Comparison of ENCODE assay signal across 26 mouse cellular contexts in the genomic region with DNA sequence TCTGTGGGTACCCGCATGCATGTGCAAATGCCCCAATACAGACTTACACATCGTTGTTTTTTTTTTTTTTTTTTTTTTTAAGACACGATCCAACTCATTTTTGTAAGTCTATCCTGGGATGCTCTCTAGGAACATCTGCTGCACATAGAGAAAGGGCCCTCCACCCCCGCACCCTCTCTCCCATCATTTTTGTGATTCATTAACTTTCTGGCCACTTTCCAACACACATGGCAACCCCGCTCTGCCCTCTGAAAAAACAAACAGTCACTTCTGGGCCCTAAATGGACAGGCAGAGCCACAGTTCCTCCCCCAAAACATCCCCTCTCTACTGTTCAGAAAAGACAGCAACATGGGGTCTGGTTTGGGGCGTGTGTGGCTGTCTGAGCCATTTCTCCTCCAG. TPM values are rescaled to one million over a fixed set of nuclear protein-coding genes. Genes with fewer than 3 reads are reported as not detected.
DNase-seq lines count a peak whose midpoint lies in the region; ATAC-seq and TF ChIP-seq lines count a peak whose summit lies in the region.
"Had no signal": no experiment of that assay in that cellular context is flagged by ENCODE, and none has a peak within 500 bp of the region (broad histone marks: within the 10 kb centered on the region; RNA-seq: fewer than 3 reads in every experiment).

No protein-coding gene starts in this region.

- no peak overlapping the region for H3K4me3 ChIP-seq in hindbrain, postnatal 0 days (ENCODE audit: low read length)
- H3K4me3 ChIP-seq in hindbrain, embryonic 11.5 days (ENCODE audit: low read depth, low read length) = no peak overlapping the region
- no peak overlapping the region for H3K4me3 ChIP-seq in layer of hippocampus, adult 2 months
- H3K4me3 ChIP-seq in liver, embryonic 15.5 days (replicated peaks) = no peak overlapping the region
- H3K4me3 ChIP-seq in heart, embryonic 11.5 days (ENCODE audit: low read depth, low read length) = no peak overlapping the region
- H3K4me3 ChIP-seq: embryonic facial prominence, embryonic 13.5 days; heart, adult 2 months; heart, embryonic 15.5 days; limb, embryonic 12.5 days had no signal

- H3K27me3 ChIP-seq in hindbrain, postnatal 0 days (ENCODE audit: insufficient read depth, low read length) = no peaks in the 10 kb centered on the region
- H3K27me3 ChIP-seq in hindbrain, embryonic 11.5 days (ENCODE audit: control insufficient read depth, insufficient read depth, low read length) = no peaks in the 10 kb centered on the region
- no peaks in the 10 kb centered on the region for H3K27me3 ChIP-seq in liver, embryonic 15.5 days
- peaks cover 3% of the 10 kb centered on the region; the same call in 1 of the 2 replicates for H3K27me3 ChIP-seq in heart, embryonic 11.5 days (ENCODE audit: control insufficient read depth, insufficient read depth, low read length)
- H3K27me3 ChIP-seq: embryonic facial prominence, embryonic 13.5 days; limb, embryonic 12.5 days had no signal

- no peak overlapping the region for H3K4me2 ChIP-seq in hindbrain, postnatal 0 days (ENCODE audit: low read depth, low read length)
- no peak overlapping the region for H3K4me2 ChIP-seq in hindbrain, embryonic 11.5 days (replicated peaks; ENCODE audit: low read depth, low read length)
- H3K4me2 ChIP-seq in liver, embryonic 15.5 days = no peak overlapping the region
- no peak overlapping the region for H3K4me2 ChIP-seq in heart, embryonic 11.5 days
- H3K4me2 ChIP-seq: embryonic facial prominence, embryonic 13.5 days; heart, embryonic 15.5 days; limb, embryonic 12.5 days; lung, embryonic 14.5 days had no signal

- no peak overlapping the region for H3K9ac ChIP-seq in hindbrain, postnatal 0 days (replicated peaks; ENCODE audit: low read length)
- H3K9ac ChIP-seq in hindbrain, embryonic 11.5 days (ENCODE audit: low read depth, low read length) = no peak overlapping the region
- no peak overlapping the region for H3K9ac ChIP-seq in liver, embryonic 15.5 days
- H3K9ac ChIP-seq in heart, embryonic 11.5 days (ENCODE audit: low read depth, low read length) = no peak overlapping the region
- H3K9ac ChIP-seq: embryonic facial prominence, embryonic 13.5 days; heart, embryonic 15.5 days; limb, embryonic 12.5 days; lung, embryonic 14.5 days had no signal

- WGBS in hindbrain, postnatal 0 days = 43% methylated on average over 6 of the region's 6 CpGs
- 72% methylated on average over 6 of the region's 6 CpGs for WGBS in hindbrain, embryonic 11.5 days
- 60% methylated on average over 6 of the region's 6 CpGs for WGBS in liver, embryonic 15.5 days (ENCODE audit: insufficient replicate concordance)
- WGBS in heart, embryonic 11.5 days (ENCODE audit: insufficient replicate concordance) = 69% methylated on average over 6 of the region's 6 CpGs

- no peak overlapping the region for H3K27ac ChIP-seq in hindbrain, postnatal 0 days
- no peak overlapping the region for H3K27ac ChIP-seq in hindbrain, embryonic 11.5 days (ENCODE audit: low read depth, low read length)
- no peak overlapping the region for H3K27ac ChIP-seq in layer of hippocampus, adult 2 months
- no peak overlapping the region for H3K27ac ChIP-seq in liver, embryonic 15.5 days (replicated peaks)
- H3K27ac ChIP-seq in heart, embryonic 11.5 days (ENCODE audit: low read depth, low read length) = no peak overlapping the region
- H3K27ac ChIP-seq: embryonic facial prominence, embryonic 13.5 days; heart, adult 2 months; heart, embryonic 15.5 days; limb, embryonic 12.5 days had no signal

- H3K36me3 ChIP-seq in hindbrain, postnatal 0 days (ENCODE audit: insufficient read depth, low read length) = no peaks in the 10 kb centered on the region
- H3K36me3 ChIP-seq in hindbrain, embryonic 11.5 days (ENCODE audit: control insufficient read depth, insufficient read depth, low read length) = no peaks in the 10 kb centered on the region
- H3K36me3 ChIP-seq in liver, embryonic 15.5 days (replicated peaks) = no peaks in the 10 kb centered on the region
- no peaks in the 10 kb centered on the region for H3K36me3 ChIP-seq in heart, embryonic 11.5 days (ENCODE audit: control insufficient read depth, insufficient read depth, low read length)
- H3K36me3 ChIP-seq: embryonic facial prominence, embryonic 13.5 days; heart, embryonic 15.5 days; limb, embryonic 12.5 days had no signal

- ATAC-seq in hindbrain, postnatal 0 days = no peak
- ATAC-seq in hindbrain, embryonic 11.5 days (ENCODE audit: low FRiP score) = no peak
- peak; percentile 54 for ATAC-seq in liver, embryonic 15.5 days (ENCODE audit: insufficient read depth)
- ATAC-seq in heart, embryonic 11.5 days (replicated peaks; ENCODE audit: insufficient number of reproducible peaks, low FRiP score, low TSS enrichment) = no peak
- ATAC-seq: forebrain, embryonic 14.5 days had no signal

- H3K4me1 ChIP-seq in hindbrain, postnatal 0 days (ENCODE audit: insufficient read depth, low read length) = no peaks in the 10 kb centered on the region
- no peaks in the 10 kb centered on the region for H3K4me1 ChIP-seq in hindbrain, embryonic 11.5 days (replicated peaks; ENCODE audit: control insufficient read depth, insufficient read depth, low read length)
- H3K4me1 ChIP-seq in liver, embryonic 15.5 days (replicated peaks) = peaks cover 11% of the 10 kb centered on the region; the same call in 1 of the 2 replicates
- peaks cover 13% of the 10 kb centered on the region for H3K4me1 ChIP-seq in heart, embryonic 11.5 days (ENCODE audit: control insufficient read depth, insufficient read depth, low read length)

- TF ChIP-seq CTCF in hindbrain, postnatal 0 days (IDR thresholded peaks at IDR 0.05; ENCODE audit: low read depth) = no peak
- TF ChIP-seq CTCF in layer of hippocampus, adult 2 months (conservative IDR thresholded peaks at IDR 0.05) = no peak

- DNase-seq in hindbrain, postnatal 0 days (ENCODE audit: low spot score) = peak; percentile 28
- no peak for DNase-seq in hindbrain, embryonic 11.5 days (ENCODE audit: low spot score)
- peak; percentile 25 to 27 for DNase-seq in layer of hippocampus, adult 2 months (ENCODE audit: low spot score in 2 of 2)
- DNase-seq in layer of hippocampus, adult 8-10 months (ENCODE audit: low spot score in 2 of 2) = no peak
- peak; percentile 15 for DNase-seq in NIH3T3 (ENCODE audit: low read depth)
- DNase-seq in yolk sac, embryonic 10.5 days (ENCODE audit: low spot score) = no peak
- DNase-seq: adrenal gland, adult 2 months; cerebellum, adult 9-11 months; gastrocnemius, postnatal 14 days; heart, adult 2 months; kidney, postnatal 10 days; lung, embryonic 14.5 days; lung, postnatal 4 days; retina, postnatal 1 day; thymus, postnatal 36 days had no signal

- H3K9me3 ChIP-seq in hindbrain, postnatal 0 days (ENCODE audit: low read length) = no peaks in the 10 kb centered on the region
- H3K9me3 ChIP-seq in hindbrain, embryonic 11.5 days (ENCODE audit: control insufficient read depth, low read length) = no peaks in the 10 kb centered on the region
- H3K9me3 ChIP-seq in liver, embryonic 15.5 days (replicated peaks) = no peaks in the 10 kb centered on the region
- H3K9me3 ChIP-seq in heart, embryonic 11.5 days (replicated peaks; ENCODE audit: control insufficient read depth, low read length) = no peaks in the 10 kb centered on the region
- H3K9me3 ChIP-seq: embryonic facial prominence, embryonic 13.5 days; heart, embryonic 15.5 days; limb, embryonic 12.5 days had no signal

RNA-seq across cellular contexts. Expression of a gene that starts 20.6 kb away (rescaled TPM):
- 6.0 and 10.4 TPM in 2 replicates for total RNA-seq in hindbrain, postnatal 0 days (2014; rRNA removed)
- 10.3 and 13.2 TPM in 2 replicates for polyA plus RNA-seq in hindbrain, postnatal 0 days (2015; fragmentation: Nextera tagmentation; extraction: Ambion mirVana)
- 2.7 and 3.4 TPM in 2 replicates for polyA plus RNA-seq in hindbrain, embryonic 11.5 days (2014; fragmentation: Nextera tagmentation; extraction: Ambion mirVana)
- total RNA-seq in layer of hippocampus, adult 2 months (2021) = 1 to 10 TPM; 1.4 to 1.8 TPM
- total RNA-seq in layer of hippocampus, adult 8-10 months (2022) = 1 to 10 TPM; 2.1 to 2.9 (median 2.6) TPM
- 50.6 and 56.8 TPM in 2 replicates for polyA plus RNA-seq in liver, embryonic 15.5 days (2015; fragmentation: Nextera tagmentation; extraction: Ambion mirVana)
- 9.2 and 10.1 TPM in 2 replicates for polyA plus RNA-seq in heart, embryonic 11.5 days (2014; fragmentation: Nextera tagmentation; extraction: Ambion mirVana)
- total RNA-seq: MEL had no signal

RNA-seq across cellular contexts. Expression of a gene that starts 27.8 kb away (rescaled TPM):
- total RNA-seq in hindbrain, postnatal 0 days (2014; rRNA removed) = not detected in 2 replicates
- polyA plus RNA-seq in hindbrain, postnatal 0 days (2015; fragmentation: Nextera tagmentation; extraction: Ambion mirVana) = not detected in 2 replicates
- not detected in 2 replicates for polyA plus RNA-seq in hindbrain, embryonic 11.5 days (2014; fragmentation: Nextera tagmentation; extraction: Ambion mirVana)
- total RNA-seq in layer of hippocampus, adult 2 months (2021) = not detected
- not detected for total RNA-seq in layer of hippocampus, adult 8-10 months (2022)
- not detected in 2 replicates for polyA plus RNA-seq in liver, embryonic 15.5 days (2015; fragmentation: Nextera tagmentation; extraction: Ambion mirVana)
- not detected in 2 replicates for polyA plus RNA-seq in heart, embryonic 11.5 days (2014; fragmentation: Nextera tagmentation; extraction: Ambion mirVana)
- total RNA-seq: adrenal gland, adult 2 months; gastrocnemius, postnatal 14 days; hematopoietic stem cell, adult 5-6 weeks; layer of hippocampus, postnatal 14 days; left cerebral cortex, postnatal 10 days; MEL had no signal
- polyA plus RNA-seq: adrenal gland, adult 2 months; embryonic facial prominence, embryonic 13.5 days; forebrain, embryonic 14.5 days; heart, adult 2 months; heart, embryonic 15.5 days; limb, embryonic 12.5 days; lung, embryonic 14.5 days; midbrain, postnatal 0 days had no signal

RNA-seq across cellular contexts. Expression of a gene that starts 56.6 kb away (rescaled TPM):
- total RNA-seq in hindbrain, postnatal 0 days (2014; rRNA removed) = 6.0 and 7.8 TPM in 2 replicates
- polyA plus RNA-seq in hindbrain, postnatal 0 days (2015; fragmentation: Nextera tagmentation; extraction: Ambion mirVana) = 1.8 and 2.3 TPM in 2 replicates
- 1.9 and 2.3 TPM in 2 replicates for polyA plus RNA-seq in hindbrain, embryonic 11.5 days (2014; fragmentation: Nextera tagmentation; extraction: Ambion mirVana)
- total RNA-seq in layer of hippocampus, adult 2 months (2021) = 1 to 10 TPM; 4.1 to 4.4 TPM
- 1 to 10 TPM; 3.3 to 5.3 (median 4.5) TPM for total RNA-seq in layer of hippocampus, adult 8-10 months (2022)
- polyA plus RNA-seq in liver, embryonic 15.5 days (2015; fragmentation: Nextera tagmentation; extraction: Ambion mirVana) = 0.61 and 0.78 TPM in 2 replicates
- polyA plus RNA-seq in heart, embryonic 11.5 days (2014; fragmentation: Nextera tagmentation; extraction: Ambion mirVana) = 0.37 and 0.57 TPM in 2 replicates
- total RNA-seq: hematopoietic stem cell, adult 5-6 weeks; MEL had no signal

Comparison
In these comparisons a context has a peak if more than half of its experiments do, and no peak if none do; other contexts are left out.
1. DNase-seq: peak in hindbrain, postnatal 0 days (single experiment), layer of hippocampus, adult 2 months (2 of 2) and NIH3T3 (single experiment); none in hindbrain, embryonic 11.5 days (single experiment), layer of hippocampus, adult 8-10 months (0 of 2) and yolk sac, embryonic 10.5 days (single experiment).